Mouse (Mus musculus): ENCODE data around the gene Ccdc6.

Gene Ccdc6

DNA sequence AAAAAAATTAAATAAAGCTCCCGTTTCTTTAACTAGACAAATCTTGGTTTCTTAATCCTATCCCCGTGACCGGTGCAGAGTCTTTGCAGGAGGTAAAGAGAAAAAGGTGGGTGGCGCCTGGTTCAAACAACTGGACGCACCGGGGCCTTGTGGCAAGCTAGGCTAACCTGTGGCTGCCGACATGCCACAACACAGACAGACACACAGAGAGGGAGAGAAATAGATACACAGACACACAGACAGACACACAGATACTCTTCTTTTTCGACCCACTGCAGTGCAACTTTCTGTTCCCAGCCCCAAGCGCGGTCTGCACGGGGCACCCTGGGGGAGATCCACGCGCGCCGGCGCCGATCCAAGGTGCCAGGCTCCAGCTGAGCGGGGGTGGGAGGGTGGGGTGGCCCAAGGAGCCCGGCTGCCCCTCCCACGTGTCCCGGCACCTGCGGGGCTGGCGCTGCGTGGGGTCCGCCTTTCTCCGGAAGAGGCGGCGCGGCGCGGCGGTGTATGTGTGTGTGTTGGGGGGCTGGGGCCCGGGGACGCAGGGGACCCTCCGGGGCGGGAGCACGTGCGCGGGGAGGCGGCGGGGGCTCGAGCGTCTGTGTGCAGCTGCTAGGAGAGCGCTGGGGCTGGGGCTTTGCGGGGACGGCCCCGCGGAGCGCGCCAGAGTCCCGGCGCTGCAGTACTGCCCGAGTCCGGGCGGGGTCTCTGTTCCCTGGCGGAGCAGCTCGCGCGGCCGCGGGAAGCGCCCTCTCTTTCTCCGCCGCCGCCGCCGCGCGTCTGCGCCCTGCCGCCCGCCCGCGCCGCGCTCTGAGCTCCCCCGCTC, at the start of gene Ccdc6:
Ccdc6 (plus strand) TSS at position 756 of the 823 bp plus-strand sequence.
- DNase-seq (ENCODE audit: low read depth, low spot score): peak; percentile 72

DNA sequence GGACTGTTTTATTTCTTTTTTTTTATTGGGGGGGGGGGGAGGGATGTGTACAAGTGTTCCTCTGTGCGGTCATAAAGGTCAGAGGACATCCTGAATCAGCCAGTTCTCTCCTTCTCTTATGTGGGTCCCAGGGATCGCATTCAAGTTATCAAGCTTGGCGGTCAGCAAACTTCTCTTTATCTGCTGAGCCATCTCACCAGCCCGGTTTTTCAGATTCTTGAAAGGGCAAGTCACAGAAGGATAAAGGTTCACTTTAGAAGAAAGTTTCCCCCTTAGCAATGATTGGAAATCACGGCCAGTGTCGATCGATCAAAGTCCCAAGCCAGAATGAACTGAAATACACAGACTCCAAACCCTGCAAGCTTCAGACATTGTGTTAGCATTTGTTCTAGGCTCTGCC, 47.1 kb upstream of the Ccdc6 start:
- no peak for DNase-seq (ENCODE audit: low read depth, low spot score)

DNA sequence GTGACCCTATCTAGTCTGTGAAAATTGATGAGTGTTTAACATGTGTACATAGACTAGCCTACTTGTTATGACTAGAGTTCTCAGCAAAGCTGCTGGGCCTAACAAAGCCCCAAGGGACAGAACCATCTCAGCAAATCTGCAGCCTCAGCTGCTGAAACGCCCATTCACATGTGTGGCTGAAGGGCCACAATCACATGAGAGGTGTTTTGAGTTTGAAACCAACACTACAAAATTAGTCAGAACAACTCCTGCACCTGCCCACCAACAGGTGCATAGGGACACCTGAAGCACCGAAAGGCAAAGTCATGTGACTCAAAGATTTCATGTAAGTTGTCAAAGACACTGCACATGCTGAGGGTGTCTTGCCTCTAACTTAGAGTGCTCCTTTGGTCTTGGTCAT, 41.6 kb upstream of the Ccdc6 start:
- no peak for DNase-seq (ENCODE audit: low read depth, low spot score)

DNA sequence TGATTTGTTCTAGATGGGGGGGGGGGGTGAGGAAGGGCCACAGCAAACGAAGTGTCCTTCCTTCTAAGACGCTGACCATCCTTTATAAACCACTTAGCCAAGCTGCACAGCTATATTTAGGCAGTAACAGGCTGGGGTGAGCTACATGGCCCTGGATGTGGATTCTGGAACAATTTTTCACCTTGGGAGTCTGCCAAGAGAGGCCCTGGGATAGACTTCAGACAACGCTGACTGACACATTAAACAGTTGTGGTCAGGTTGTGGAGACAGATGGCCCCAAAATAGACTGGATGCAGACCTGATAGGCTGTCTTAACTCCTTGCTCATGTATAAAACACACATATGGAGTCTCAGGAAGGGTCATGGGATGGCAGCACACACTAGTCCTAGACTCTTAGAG, 39.9 kb upstream of the Ccdc6 start:
- no peak for DNase-seq (ENCODE audit: low read depth, low spot score)

DNA sequence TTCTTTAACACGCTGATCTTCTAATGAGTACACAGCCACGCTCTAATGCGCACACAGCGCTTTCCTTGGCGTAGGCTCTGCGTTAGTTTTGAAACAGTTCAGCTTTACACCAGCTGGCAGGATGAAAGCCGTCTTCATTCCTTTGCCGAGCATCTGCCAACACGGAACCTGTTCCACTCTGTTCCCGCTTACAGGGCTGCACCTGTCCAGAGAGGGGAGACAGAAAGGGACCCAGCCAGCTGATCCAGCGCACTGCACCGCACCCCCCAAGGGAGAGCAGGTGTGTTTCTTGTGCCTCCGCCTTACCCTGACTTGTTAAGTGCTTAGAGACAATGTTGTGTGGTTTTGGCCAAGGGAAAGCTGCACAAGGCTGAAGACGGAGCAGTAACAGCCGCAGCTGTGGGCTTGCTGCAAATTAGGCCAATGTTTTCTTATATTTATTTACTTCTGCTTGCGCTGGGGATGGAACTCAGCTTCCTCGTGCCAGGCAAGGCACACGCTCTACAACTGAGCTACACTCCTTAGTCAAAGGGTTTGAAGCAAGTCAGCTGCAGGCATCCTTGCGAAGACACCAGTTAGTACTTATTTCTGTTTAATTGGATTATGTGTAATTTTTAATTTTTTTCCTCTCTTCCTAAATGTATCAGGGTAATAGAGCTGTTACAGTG, 36.8 kb upstream of the Ccdc6 start:
- DNase-seq (ENCODE audit: low read depth, low spot score): peak; percentile 15

DNA sequence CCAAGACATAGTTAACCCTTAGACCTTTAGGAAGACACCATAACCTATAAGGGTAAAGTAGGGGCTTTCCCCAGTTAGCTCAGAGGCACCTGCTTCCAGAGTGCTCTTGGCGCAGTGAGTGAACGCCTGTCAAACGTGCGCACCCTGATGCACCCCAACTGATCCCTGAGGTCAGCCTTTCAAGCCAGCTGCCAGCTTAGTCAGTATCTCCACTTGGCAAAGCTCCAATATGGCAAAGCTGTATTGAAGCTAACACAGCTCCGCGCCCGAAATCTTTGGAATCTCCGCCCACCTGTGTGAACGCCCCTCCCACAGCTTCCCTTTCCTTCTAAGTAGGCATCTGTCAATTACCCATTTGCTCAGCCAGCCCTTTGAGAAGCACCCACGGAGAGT, 36.2 kb upstream of the Ccdc6 start:
- peak; percentile 54 for DNase-seq (ENCODE audit: low read depth, low spot score)

DNA sequence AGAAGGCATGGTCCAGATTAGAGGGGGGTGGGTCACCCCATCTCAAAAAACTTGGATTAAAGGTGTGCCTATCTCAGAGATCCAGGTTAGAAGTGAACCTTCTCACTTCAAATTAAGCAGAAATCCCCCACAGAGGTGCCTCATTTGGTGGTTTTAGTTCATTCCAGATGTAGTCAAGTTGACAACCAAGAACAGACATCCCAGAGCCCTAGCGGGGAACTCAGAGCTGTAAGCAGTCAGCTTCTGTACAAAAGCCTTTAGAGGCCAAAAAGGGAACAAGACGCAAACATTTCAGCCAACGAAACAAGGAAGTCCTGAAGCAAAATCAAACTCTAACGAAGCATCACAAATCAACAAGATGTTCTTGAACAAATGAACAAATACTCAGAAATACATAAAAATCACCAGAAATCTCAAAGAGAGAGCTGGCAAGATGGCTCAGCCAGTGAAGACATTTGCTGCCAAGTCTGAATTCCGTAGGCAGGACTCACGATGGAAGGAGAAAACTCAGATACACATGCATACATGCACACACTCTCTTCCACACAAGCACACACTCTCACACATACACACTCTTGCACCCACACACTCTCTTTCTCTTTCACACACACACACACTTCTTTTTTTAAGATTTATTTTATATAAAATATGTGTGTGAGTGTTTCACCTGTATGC, 32.9 kb upstream of the Ccdc6 start:
- DNase-seq (ENCODE audit: low read depth, low spot score): no peak

DNA sequence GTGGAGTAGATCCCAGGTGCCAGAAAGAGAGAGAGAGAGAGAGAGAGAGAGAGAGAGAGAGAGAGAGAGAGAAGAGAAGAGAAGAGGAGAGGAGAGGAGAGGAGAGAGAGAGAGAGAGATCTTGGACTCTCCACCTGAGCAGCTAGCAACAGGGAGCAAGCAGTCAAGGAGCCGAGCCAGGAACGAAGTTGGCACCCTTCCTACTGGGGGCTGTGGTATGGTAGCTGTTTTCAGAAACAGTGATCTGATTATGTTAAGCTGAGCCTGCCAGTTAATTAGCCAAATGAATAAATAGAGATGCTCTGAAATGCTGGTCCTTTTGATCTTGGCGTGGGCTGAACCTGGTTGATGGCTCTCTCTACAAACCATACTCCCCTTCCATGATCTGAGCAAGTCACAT, 31.7 kb upstream of the Ccdc6 start:
- no peak for DNase-seq (ENCODE audit: low read depth, low spot score)

DNA sequence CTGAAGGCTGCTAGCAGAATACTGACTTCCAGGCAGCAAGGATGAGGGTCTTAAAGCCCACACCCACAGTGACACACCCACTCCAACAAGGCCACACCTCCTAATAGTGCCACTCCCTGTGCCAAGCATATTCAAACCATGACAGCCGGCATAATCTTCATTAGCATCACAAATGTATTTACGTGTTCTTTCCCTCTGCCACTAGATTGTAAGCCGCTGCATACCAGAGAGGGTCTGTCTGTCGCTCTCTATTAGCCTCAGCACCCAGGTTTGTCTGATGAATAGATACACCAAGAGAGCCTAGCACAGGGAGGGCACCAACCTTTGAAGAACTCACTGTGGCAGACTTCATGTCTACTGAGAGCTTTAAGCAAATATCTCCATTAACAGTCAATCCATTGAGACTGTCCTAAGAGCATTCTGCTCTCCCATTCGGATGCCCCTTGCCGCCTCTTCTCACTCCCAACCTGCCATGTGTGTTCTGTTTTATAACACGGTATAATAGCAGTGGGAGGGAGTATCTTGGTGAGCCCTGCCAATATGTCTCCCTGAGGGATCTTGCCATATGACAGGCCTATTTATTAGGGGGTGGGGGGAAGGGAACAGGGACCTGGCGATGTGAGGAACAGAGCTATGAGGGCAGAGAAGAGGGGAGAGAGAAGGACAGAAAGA, 30.3 kb upstream of the Ccdc6 start:
- DNase-seq (ENCODE audit: low read depth, low spot score): peak; percentile 47

DNA sequence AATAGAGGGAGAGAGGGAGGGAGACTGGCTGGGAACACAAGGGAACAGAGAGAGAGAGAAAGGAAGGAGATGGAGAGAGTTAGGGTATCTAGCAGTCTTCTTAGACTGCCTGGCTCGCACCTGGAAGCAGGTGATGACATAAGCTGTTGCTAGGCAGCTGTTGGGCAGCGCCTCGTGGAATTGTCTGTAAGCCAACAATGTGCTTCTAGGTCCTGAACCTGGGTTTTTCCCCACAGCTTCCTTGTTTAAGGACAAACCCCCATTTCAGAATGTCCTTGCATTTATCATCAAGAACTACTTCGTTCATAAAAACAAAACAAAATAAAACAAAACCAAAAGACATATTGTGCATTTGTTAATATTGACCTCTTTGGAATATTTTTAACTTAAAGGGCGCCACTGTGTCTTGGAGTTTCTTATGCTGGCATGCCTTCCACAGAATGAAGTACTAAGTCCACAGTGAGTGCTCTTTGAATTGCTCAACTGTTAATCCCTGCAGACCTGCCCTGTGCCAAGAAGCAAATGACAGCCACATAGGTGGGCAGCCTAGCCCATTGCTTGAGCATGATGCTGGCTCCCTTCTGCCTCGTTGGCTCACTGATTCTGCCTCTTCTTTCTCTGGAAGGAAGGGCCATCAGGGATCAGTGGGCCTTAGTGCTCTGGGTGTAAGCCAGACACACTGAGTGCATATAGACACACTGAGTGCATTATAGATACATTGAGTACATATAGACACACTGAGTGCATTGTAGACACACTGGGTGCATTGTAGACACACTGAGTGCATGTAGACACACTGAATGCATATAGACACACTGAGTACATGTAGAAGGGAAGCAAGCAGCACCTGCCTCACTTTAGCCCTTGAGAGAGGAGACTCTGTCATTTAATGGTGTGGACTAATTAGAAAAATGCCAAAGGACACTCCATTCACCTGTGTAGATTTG, 29.5 kb upstream of the Ccdc6 start:
- DNase-seq (ENCODE audit: low read depth, low spot score): no peak

DNA sequence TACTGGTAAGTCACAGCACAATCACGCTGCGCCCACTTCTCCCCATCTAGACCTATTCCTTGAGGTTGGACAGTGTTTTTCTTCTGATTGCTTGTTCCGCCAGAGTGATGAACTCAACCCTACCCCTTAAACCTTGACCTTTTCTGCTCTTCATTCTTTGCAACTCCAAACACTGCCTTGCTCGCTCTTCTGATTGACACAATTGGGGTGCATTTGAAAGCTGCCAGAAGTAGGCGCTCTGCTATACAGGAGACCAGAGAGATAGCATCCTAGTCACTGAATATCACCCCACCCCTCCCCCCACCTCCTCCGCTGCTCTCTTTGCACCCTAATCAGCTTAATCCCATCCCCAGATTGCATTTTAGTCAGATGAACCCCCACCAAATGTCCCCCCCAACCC, 27.6 kb upstream of the Ccdc6 start:
- peak; percentile 70 for DNase-seq (ENCODE audit: low read depth, low spot score)

DNA sequence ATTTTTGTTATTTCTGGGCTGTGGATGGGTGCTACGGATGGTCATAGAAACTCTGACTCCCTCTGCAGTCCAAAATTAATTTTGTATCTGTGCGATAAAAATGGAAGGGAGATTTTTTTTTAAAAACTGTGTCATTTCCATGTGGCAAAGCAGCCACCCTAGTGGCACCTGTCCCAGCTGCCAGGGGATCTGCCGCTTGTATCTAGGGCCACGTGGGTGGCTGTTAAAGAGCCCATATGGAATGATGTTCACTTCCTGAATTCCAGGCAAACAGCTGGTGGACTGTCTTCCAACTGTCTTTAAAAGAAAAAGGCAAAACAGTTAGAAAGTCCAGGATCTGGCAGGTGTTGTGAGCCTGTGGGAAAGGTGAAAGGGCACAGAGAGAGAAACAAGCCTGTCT, 25.6 kb upstream of the Ccdc6 start:
- DNase-seq (ENCODE audit: low read depth, low spot score): no peak

DNA sequence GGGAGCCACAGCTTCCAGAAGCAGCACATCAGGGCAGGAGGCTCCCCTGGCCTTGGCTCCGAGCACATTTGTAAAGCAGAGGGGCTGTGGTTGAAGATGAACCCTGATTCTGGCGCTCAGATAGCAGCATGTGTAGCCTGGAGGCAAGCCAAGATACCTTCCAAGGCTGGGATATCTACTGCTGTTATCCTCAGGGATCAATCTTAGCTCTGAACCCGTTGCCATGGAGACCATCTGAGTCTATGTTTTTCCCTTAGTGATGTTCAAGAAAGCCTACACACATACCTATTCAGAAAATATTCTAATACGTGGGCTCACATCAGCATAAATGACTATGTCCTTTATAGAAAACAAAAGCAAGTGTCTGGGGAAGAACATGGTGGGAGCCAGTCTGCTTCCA, 19.5 kb upstream of the Ccdc6 start:
- no peak for DNase-seq (ENCODE audit: low read depth, low spot score)

DNA sequence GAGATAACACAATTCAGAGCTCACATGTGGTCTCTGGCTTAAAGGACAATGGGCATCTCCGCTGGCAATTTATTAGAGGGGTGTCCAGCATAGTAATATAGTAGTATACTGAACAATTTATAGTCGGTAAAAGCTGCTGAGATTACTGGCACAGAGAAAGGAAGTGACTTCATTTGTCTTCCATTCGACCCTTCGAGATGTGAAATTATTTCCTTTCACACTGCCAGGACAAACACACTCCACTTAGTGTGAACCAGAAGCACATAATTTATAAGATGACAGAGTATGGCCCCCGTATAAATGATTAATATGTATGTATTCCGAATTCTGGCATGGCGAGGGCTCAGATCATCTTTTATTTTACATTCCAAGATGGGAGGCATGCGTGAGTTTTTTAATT, 16.0 kb upstream of the Ccdc6 start:
- no peak for DNase-seq (ENCODE audit: low read depth, low spot score)

DNA sequence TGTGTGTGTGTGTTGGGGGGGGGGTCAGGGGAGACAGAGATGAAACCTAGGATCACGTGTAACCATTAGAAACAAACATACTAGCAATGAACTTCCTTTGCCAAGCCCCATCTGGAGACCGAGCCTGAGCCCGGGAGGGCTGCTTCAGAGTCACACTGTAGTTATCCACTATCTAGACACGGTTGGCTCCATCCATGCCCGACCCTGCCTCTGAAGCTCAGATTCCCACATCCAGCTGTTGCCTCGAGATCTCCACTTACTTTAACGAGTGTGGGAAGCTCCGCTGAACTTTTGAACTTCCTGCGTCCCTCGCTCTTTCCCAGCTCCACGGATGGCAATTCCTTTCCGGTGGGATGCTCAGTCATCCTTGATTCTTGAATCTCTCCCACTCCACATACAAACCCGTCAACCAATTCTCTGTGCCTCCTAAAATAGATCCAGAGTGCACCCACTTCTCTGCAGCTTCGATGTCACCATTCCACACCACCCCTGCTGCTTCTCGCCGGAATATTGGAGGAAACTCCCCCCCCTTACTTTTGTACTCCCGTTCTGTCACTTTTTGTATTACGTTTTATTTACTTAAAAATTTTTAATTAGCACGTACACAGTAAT, 15.3 kb upstream of the Ccdc6 start:
- DNase-seq (ENCODE audit: low read depth, low spot score): no peak

DNA sequence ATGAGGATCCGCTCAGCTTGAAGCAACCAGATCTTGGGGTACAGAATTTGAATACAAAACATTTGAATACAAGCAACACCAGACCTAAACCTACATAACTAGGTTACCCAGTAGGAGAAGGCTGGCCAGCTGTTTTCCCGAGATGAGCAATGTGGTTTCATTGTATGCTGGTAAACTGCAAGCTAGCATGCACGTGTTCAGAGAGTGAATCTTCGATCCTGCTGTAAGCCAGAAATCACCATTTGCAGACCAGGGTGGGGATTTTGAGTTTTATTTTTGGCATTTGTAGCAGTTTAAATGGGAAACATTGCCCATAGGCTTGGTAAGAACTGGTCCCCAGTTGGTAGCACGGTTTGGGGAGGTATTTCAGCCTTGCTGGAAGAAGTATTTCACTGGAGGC, 13.7 kb upstream of the Ccdc6 start:
- DNase-seq (ENCODE audit: low read depth, low spot score): no peak

DNA sequence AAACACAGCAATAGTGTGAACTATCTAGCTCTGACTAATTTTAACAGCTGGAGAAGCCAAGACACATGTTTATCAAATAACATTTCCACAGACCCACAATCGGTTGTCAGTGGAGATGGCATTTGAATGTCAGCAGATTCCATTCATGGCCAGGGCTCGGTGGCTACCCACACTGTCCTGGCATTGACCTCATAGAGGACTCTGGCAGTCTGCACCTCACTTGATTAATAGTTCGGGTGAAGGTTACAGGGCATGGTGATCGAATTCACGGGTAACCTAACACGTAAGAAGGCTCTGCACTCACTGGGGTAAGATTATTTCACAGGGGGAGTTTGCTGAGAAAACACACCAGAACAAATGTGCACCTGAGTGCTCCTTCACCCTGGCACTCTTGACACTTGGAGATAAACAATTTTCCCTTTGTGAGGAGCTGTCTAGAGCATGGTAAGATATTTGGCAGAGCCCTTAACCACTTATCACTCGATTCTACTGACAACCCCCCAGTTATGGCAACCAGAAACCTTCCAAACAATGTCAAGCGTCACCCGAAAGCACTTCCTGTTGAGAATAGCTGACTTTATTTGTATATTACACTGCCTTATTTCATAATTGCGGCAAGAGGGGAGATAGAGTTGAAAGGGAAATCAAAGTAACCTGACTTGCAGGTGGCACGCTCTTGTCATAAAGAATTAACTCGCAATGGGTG, 11.5 kb upstream of the Ccdc6 start:
- no peak for DNase-seq (ENCODE audit: low read depth, low spot score)

DNA sequence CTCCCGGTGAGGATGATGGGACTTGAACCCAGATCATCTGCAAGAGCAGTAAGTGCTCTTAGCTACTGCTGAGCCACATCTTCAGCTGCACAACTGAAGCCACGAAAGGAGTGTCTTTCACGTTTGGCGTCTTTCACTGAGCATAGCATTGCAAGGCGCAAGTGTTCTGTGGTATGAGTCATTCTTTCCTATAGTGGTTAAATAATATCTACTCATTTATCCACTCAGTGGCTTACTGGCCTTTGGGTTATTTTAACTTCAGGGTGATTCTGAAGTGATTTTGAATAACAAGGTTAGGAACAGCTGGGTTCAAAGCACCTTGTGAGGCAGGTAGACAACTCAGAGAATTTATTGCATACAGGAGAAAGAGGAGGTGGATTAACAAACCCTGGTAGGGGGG, 8.1 kb upstream of the Ccdc6 start:
- no peak for DNase-seq (ENCODE audit: low read depth, low spot score)

DNA sequence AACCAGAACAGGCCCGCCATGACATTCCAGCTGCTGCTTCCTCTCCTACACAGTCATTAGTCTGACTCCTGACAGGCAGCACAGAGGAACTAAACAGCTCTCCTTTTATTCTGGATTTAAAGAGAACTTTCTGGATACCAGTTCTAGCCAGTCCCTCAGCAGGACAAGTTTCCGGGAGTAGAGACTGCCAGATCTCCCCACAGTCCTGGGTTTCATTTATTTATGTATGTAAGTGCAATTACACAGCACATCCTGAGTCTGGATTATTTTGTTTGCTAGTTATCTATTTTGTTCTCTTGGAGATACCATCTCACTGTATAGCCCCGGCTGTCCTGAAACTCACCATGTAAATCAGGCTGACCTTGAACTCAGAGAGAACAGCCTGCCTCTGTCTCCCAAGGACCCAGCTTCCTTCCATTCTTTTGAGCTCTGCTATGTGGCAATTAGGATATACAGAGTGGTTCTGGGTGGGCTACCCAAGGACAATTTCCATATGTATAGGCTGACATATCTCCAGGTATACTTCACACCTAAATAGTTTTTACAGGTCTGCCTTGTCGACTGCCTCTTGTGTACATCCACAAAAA, 5.0 kb upstream of the Ccdc6 start:
- peak; percentile 62 for DNase-seq (ENCODE audit: low read depth, low spot score)

DNA sequence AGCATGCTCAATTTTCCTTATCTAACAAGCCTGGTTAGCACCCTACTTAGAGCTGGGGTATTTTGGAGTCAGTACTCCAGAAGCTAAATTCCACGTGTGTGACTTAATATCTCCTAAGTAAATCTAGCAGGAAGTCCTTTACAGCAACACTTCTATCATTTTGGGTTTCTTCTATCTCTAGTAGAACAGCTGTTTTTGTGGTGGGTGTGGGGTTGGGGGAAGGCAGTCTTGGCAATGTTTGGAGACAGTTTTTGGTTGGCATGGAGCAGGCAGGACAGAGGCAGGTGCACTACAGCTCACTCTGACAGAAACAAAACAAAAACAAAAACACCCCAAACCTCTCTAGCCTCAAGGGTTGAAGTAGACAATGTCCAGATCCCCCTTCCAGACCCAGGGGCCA, 3.1 kb upstream of the Ccdc6 start:
- DNase-seq (ENCODE audit: low read depth, low spot score): no peak

All from R1 (cell line).